Mouse (Mus musculus): ENCODE results near the gene Mthfd1l.

DNA sequence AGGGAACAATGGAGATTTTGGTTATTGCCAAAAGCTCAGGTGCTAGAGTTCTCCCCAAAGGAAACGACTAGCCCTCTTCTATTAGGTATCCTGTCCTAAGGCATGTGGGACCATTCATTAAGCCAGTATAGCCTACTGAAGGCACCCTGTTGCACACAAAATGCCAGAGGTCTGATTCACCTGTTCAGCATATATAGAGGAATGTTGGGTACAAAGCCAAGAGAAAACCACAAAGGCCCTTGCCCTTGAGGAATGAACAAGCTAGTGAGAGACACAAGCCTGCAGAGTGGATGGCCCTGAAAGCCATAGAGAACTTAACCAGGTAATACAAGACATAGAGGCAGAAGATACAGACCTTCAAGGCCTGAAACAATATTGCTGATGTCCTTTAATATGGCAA is 148.3 kb downstream of the Mthfd1l start:
- TF ChIP-seq POLR2A (IDR thresholded peaks at IDR 0.05; ENCODE audit: low read depth, low read length) = no peak
- TF ChIP-seq CTCF (IDR thresholded peaks at IDR 0.05; ENCODE audit: extremely low read depth, insufficient read depth, insufficient read length, insufficient replicate concordance) = no peak
